Mouse (Mus musculus) MEL (cell line): Measurements from ENCODE around the gene Hmbs. TPM values are rescaled to one million over a fixed set of nuclear protein-coding genes. Genes with fewer than 3 reads are reported as not detected.

Experiments used
- DNase-seq: peaks from one replicate; pipeline ENCODE4 v3.0.0; 2011; ENCODE audit warnings: low read depth, low spot score
- H3K27ac ChIP-seq: 2 replicates; pipeline ENCODE4 v1.5.1; 2012; ENCODE audit warnings: low read depth, mild to moderate bottlenecking, control low read depth, low read length, moderate library complexity; ENCODE audit not compliant: control insufficient read depth
- H3K27me3 ChIP-seq, 2 experiments: fragments of 150-350 bp in 1 of 2; sonication (generic) in 1 of 2; 2 replicates each; pipeline ENCODE4 v1.6.1; 2012; ENCODE audit warnings: low read length in 2 of 2, mild to moderate bottlenecking in 2 of 2, improper control_type of control experiment in 1 of 2, moderate library complexity in 1 of 2; ENCODE audit not compliant: insufficient read depth in 2 of 2, control insufficient read depth in 1 of 2
- H3K36me3 ChIP-seq, 2 experiments: 2 replicates each; pipeline ENCODE4 v1.6.1; 2012 to 2014; ENCODE audit warnings: low read length in 2 of 2, improper control_type of control experiment in 1 of 2, inconsistent platforms in 1 of 2, mild to moderate bottlenecking in 1 of 2; ENCODE audit not compliant: insufficient read depth in 2 of 2, control insufficient read depth in 1 of 2
- H3K4me1 ChIP-seq, 2 experiments: fragments of 150-350 bp in 1 of 2; sonication (generic) in 1 of 2; 2 replicates each; pipeline ENCODE4 v1.6.1; 2012; ENCODE audit warnings: low read length in 2 of 2, improper control_type of control experiment in 1 of 2, mild to moderate bottlenecking in 1 of 2; ENCODE audit not compliant: insufficient read depth in 2 of 2, control insufficient read depth in 1 of 2
- H3K4me3 ChIP-seq, 2 experiments: fragments of 150-350 bp in 1 of 2; sonication (generic) in 1 of 2; 2 replicates each; pipeline ENCODE4 v1.5.1; 2012; ENCODE audit warnings: low read depth in 2 of 2, low read length in 2 of 2, mild to moderate bottlenecking in 2 of 2, moderate library complexity in 2 of 2, control low read depth in 1 of 2, improper control_type of control experiment in 1 of 2; ENCODE audit not compliant: control insufficient read depth in 1 of 2, insufficient read depth in 1 of 2
- H3K79me2 ChIP-seq: 2 replicates; pipeline ENCODE4 v1.6.1; 2012; ENCODE audit warnings: mild to moderate bottlenecking, low read length, moderate library complexity; ENCODE audit not compliant: control insufficient read depth, poor library complexity, insufficient read depth
- H3K9ac ChIP-seq: 2 replicates; pipeline ENCODE4 v1.6.1; 2012; ENCODE audit warnings: low read depth, mild to moderate bottlenecking, control low read depth, low read length, moderate library complexity; ENCODE audit not compliant: control insufficient read depth, poor library complexity, severe bottlenecking
- H3K9me3 ChIP-seq: fragments of 150-350 bp; sonication (generic); replicated peaks from 2 replicates; pipeline ENCODE4 v1.6.1; 2012; ENCODE audit warnings: mild to moderate bottlenecking, low read length, improper control_type of control experiment, moderate library complexity; ENCODE audit not compliant: insufficient read depth
- BHLHE40 ChIP-seq: IDR thresholded peaks from 2 replicates; pipeline ENCODE4 v1.6.1; 2012; ENCODE audit warnings: low read depth, mild to moderate bottlenecking, inconsistent platforms, low read length, improper control_type of control experiment, borderline replicate concordance
- CHD1 ChIP-seq: IDR thresholded peaks from 2 replicates; pipeline ENCODE4 v1.6.1; 2012; ENCODE audit warnings: low read depth, mild to moderate bottlenecking, inconsistent platforms, low read length, improper control_type of control experiment
- CHD2 ChIP-seq: IDR thresholded peaks from 2 replicates; pipeline ENCODE4 v1.6.1; 2011; ENCODE audit warnings: low read length, improper control_type of control experiment
- CTCF ChIP-seq, 3 experiments: IDR thresholded peaks in 2 of 3; conservative IDR thresholded peaks in 1 of 3; 2 replicates each; pipeline ENCODE4 v1.5.1; 2011 to 2012; ENCODE audit warnings: low read length in 3 of 3, low read depth in 2 of 3, mild to moderate bottlenecking in 2 of 3, improper control_type of control experiment in 1 of 3, inconsistent platforms in 1 of 3, mixed read lengths in 1 of 3, moderate library complexity in 1 of 3; ENCODE audit not compliant: control insufficient read depth in 1 of 3, insufficient read depth in 1 of 3, poor library complexity in 1 of 3, severe bottlenecking in 1 of 3
- E2F4 ChIP-seq: IDR thresholded peaks from 2 replicates; pipeline ENCODE4 v1.6.1; 2011; ENCODE audit warnings: low read depth, low read length, improper control_type of control experiment, borderline replicate concordance
- EP300 ChIP-seq, 2 experiments: IDR thresholded peaks; 2 replicates each; pipeline ENCODE4 v1.6.1; 2011; ENCODE audit warnings: improper control_type of control experiment in 2 of 2, low read length in 2 of 2, low read depth in 1 of 2, mild to moderate bottlenecking in 1 of 2
- ETS1 ChIP-seq: IDR thresholded peaks from 2 replicates; pipeline ENCODE4 v1.6.1; 2012; ENCODE audit warnings: low read depth, mild to moderate bottlenecking, inconsistent platforms, low read length, improper control_type of control experiment, moderate library complexity
- GABPA ChIP-seq: IDR thresholded peaks from 2 replicates; pipeline ENCODE4 v1.6.1; 2012; ENCODE audit warnings: low read depth, mild to moderate bottlenecking, inconsistent platforms, low read length, improper control_type of control experiment, moderate library complexity
- GATA1 ChIP-seq: IDR thresholded peaks from 2 replicates; pipeline ENCODE4 v1.6.1; 2011; ENCODE audit warnings: low read depth, low read length, improper control_type of control experiment
- HCFC1 ChIP-seq: IDR thresholded peaks from 2 replicates; pipeline ENCODE4 v1.6.1; 2012; ENCODE audit warnings: low read depth, mild to moderate bottlenecking, inconsistent platforms, low read length, improper control_type of control experiment, moderate library complexity
- JUND ChIP-seq: IDR thresholded peaks from 2 replicates; pipeline ENCODE4 v1.6.1; 2011; ENCODE audit warnings: low read depth, mild to moderate bottlenecking, improper control_type of control experiment, low read length
- KAT2A ChIP-seq: conservative IDR thresholded peaks from 2 replicates; pipeline ENCODE4 v1.6.1; 2012; ENCODE audit warnings: low read depth, low read length, improper control_type of control experiment, inconsistent platforms
- MAFK ChIP-seq: IDR thresholded peaks from 2 replicates; pipeline ENCODE4 v1.6.1; 2011; ENCODE audit warnings: low read depth, mild to moderate bottlenecking, low read length, improper control_type of control experiment, borderline replicate concordance
- MAX ChIP-seq: IDR thresholded peaks from 2 replicates; pipeline ENCODE4 v1.6.1; 2011; ENCODE audit warnings: low read length, improper control_type of control experiment
- MAZ ChIP-seq: IDR thresholded peaks from 2 replicates; pipeline ENCODE4 v1.6.1; 2012; ENCODE audit warnings: low read depth, mild to moderate bottlenecking, inconsistent platforms, low read length, improper control_type of control experiment
- MXI1 ChIP-seq: IDR thresholded peaks from 2 replicates; pipeline ENCODE4 v1.6.1; 2011; ENCODE audit warnings: mild to moderate bottlenecking, low read depth, low read length, improper control_type of control experiment
- MYB ChIP-seq: IDR thresholded peaks from 2 replicates; pipeline ENCODE4 v1.6.1; 2011; ENCODE audit warnings: mild to moderate bottlenecking, low read depth, low read length, improper control_type of control experiment
- MYC ChIP-seq: IDR thresholded peaks from 2 replicates; pipeline ENCODE4 v1.6.1; 2011; ENCODE audit warnings: low read depth, mild to moderate bottlenecking, low read length, improper control_type of control experiment, moderate library complexity
- NELFE ChIP-seq: IDR thresholded peaks from 2 replicates; pipeline ENCODE4 v1.6.1; 2011; ENCODE audit warnings: low read depth, low read length, improper control_type of control experiment
- NRF1 ChIP-seq: IDR thresholded peaks from 2 replicates; pipeline ENCODE4 v1.6.1; 2014; ENCODE audit warnings: low read depth, mild to moderate bottlenecking, inconsistent platforms, low read length, improper control_type of control experiment, moderate library complexity; ENCODE audit not compliant: poor library complexity, insufficient read depth, severe bottlenecking
- POLR2A ChIP-seq, 2 experiments: IDR thresholded peaks; 2 replicates each; pipeline ENCODE4 v1.6.1; 2011 to 2012; ENCODE audit warnings: low read length in 2 of 2, mild to moderate bottlenecking in 2 of 2, control low read depth in 1 of 2, improper control_type of control experiment in 1 of 2, low read depth in 1 of 2, moderate library complexity in 1 of 2; ENCODE audit not compliant: control insufficient read depth in 1 of 2, insufficient read depth in 1 of 2, poor library complexity in 1 of 2
- POLR2AphosphoS2 ChIP-seq: IDR thresholded peaks from 2 replicates; pipeline ENCODE4 v1.6.1; 2011; ENCODE audit warnings: low read length, improper control_type of control experiment
- POLR2AphosphoS5 ChIP-seq: IDR thresholded peaks from 2 replicates; pipeline ENCODE4 v1.6.1; 2012; ENCODE audit warnings: low read depth, borderline replicate concordance, mild to moderate bottlenecking, inconsistent platforms, low read length, moderate library complexity, mixed read lengths
- RAD21 ChIP-seq: IDR thresholded peaks from 2 replicates; pipeline ENCODE4 v1.6.1; 2011; ENCODE audit warnings: mild to moderate bottlenecking, low read depth, low read length, improper control_type of control experiment
- RCOR1 ChIP-seq: IDR thresholded peaks from 2 replicates; pipeline ENCODE4 v1.6.1; 2012; ENCODE audit warnings: low read depth, mild to moderate bottlenecking, inconsistent platforms, low read length, improper control_type of control experiment
- SIN3A ChIP-seq: IDR thresholded peaks from 2 replicates; pipeline ENCODE4 v1.6.1; 2012; ENCODE audit warnings: low read length, improper control_type of control experiment, inconsistent platforms
- SMC3 ChIP-seq: IDR thresholded peaks from 2 replicates; pipeline ENCODE4 v1.6.1; 2011; ENCODE audit warnings: low read depth, low read length, improper control_type of control experiment
- TAL1 ChIP-seq: IDR thresholded peaks from 2 replicates; pipeline ENCODE4 v1.6.1; 2012; ENCODE audit warnings: mild to moderate bottlenecking, inconsistent platforms, low read length, moderate library complexity, mixed read lengths
- TCF12 ChIP-seq: IDR thresholded peaks from 2 replicates; pipeline ENCODE4 v1.6.1; 2014; ENCODE audit warnings: low read depth, mild to moderate bottlenecking, inconsistent platforms, low read length, improper control_type of control experiment, moderate library complexity
- UBTF ChIP-seq: IDR thresholded peaks from 2 replicates; pipeline ENCODE4 v1.6.1; 2012; ENCODE audit warnings: low read depth, mild to moderate bottlenecking, inconsistent platforms, low read length, improper control_type of control experiment, moderate library complexity, borderline replicate concordance; ENCODE audit not compliant: insufficient read depth
- USF1 ChIP-seq: IDR thresholded peaks from 2 replicates; pipeline ENCODE4 v1.6.1; 2014; ENCODE audit warnings: low read depth, mild to moderate bottlenecking, inconsistent platforms, low read length, improper control_type of control experiment, moderate library complexity
- USF2 ChIP-seq, 2 experiments: IDR thresholded peaks; 2 replicates each; pipeline ENCODE4 v1.6.1; 2011 to 2012; ENCODE audit warnings: improper control_type of control experiment in 2 of 2, low read length in 2 of 2, borderline replicate concordance in 1 of 2, inconsistent platforms in 1 of 2, low read depth in 1 of 2, mild to moderate bottlenecking in 1 of 2; ENCODE audit not compliant: insufficient read depth in 1 of 2
- ZC3H11A ChIP-seq: IDR thresholded peaks from 2 replicates; pipeline ENCODE4 v1.6.1; 2012; ENCODE audit warnings: low read depth, mild to moderate bottlenecking, inconsistent platforms, low read length, improper control_type of control experiment
- ZKSCAN1 ChIP-seq: IDR thresholded peaks from 2 replicates; pipeline ENCODE4 v1.6.1; 2012; ENCODE audit warnings: low read depth, mild to moderate bottlenecking, inconsistent platforms, low read length, improper control_type of control experiment, moderate library complexity
- ZMIZ1 ChIP-seq: IDR thresholded peaks from 2 replicates; pipeline ENCODE4 v1.6.1; 2012; ENCODE audit warnings: low read depth, mild to moderate bottlenecking, inconsistent platforms, low read length, improper control_type of control experiment, moderate library complexity
- ZNF384 ChIP-seq: IDR thresholded peaks from 2 replicates; pipeline ENCODE4 v1.6.1; 2012; ENCODE audit warnings: low read depth, mild to moderate bottlenecking, inconsistent platforms, low read length, improper control_type of control experiment
- polyA plus RNA-seq, 2 experiments: library from polyadenylated mRNA; stranded (reverse) in 1 of 2; unstranded in 1 of 2; fragments of >175 nt in 1 of 2; fragments of >200 nt in 1 of 2; gene quantifications; 2 replicates each; pipeline versions ENCODE4 v1.2.1 to v1.2.4; 2012; ENCODE audit warnings: low replicate concordance in 2 of 2, low read depth in 1 of 2; ENCODE audit not compliant: insufficient read length in 2 of 2, insufficient read depth in 1 of 2, missing spikeins in 1 of 2
- total RNA-seq: library from RNA; depleted of rRNA; stranded (reverse); fragments of 300-350 nt; gene quantifications from 2 replicates; pipeline ENCODE4 v1.2.3, GENCODE M21; 2012; rRNA removed

The Hmbs gene
- 110 and 145 TPM in 2 replicates for total RNA-seq
- 100 to 1,000 TPM in 1 of 2 experiments, not detected in 1; 138 TPM for polyA plus RNA-seq

DNA sequence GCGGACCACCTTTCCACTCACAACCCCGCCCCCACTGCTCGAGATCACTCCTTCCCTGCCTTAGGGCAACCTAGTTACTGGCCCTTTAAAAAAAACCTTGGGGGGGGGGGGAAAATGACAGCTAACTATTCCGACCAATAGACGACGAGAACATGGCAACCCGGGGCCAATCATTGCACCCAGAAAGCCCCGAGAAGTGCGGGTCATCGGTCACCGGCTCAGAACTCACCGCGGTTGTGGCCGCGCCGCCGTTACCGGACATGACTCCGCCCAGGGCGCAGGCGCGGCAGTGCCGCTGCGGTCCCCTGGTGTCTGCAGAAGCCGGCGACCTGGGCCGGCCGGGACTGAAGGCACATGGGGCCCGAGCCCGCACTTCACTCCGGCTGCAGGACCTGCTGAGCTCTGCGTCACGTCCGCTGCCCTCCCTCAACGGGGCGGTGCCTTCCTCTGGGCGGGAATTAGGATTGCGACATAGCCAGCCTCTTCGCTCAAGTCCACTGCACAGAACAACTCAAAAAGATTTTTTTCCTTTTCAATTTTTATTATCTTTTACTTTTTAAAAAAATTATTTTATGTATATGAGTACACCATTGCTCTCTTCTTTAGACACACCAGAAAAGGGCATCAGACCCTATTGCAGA is at the start of gene Hmbs:
Gene Hmbs (minus strand): TSS at position 448 of the 641 bp plus-strand sequence.
- Histone ChIP-seq H3K79me2 (peaks cover 25% of the 10 kb centered on the region), H3K9me3 (no peaks in the 10 kb centered on the region), H3K27me3 (no peaks in the 10 kb centered on the region), H3K4me1 (peaks cover 8 to 25% of the 10 kb centered on the region in 2 experiments), H3K4me3 (peak within 1 kb of the TSS; percentile 69 to 71), H3K36me3 (peaks cover 0 to 27% of the 10 kb centered on the region in 2 experiments; a peak in 2 of 4 replicates), H3K27ac (peak within 1 kb of the TSS; percentile 95), H3K9ac (peak within 1 kb of the TSS; percentile 90)
- peak; percentile 95 for DNase-seq
- TF ChIP-seq HCFC1 (peak; percentile 78), SMC3 (no peak), UBTF (no peak), ZC3H11A (no peak), SIN3A (peak; percentile 50), TCF12 (peak; percentile 29; the same call in 1 of the 2 replicates), ZNF384 (peak; percentile 75), BHLHE40 (no peak), CTCF (IDR thresholded peaks at IDR 0.05 in 2 of 3, conservative IDR thresholded peaks at IDR 0.05 in 1 of 3; ENCODE audit: control insufficient read depth in 1 of 3, insufficient read depth in 1 of 3, low read depth in 2 of 3, low read length in 3 of 3, poor library complexity in 1 of 3, severe bottlenecking in 1 of 3) (no peak), ZKSCAN1 (no peak), CHD2 (no peak; the same call in none of the 2 replicates), POLR2A (IDR thresholded peaks at IDR 0.05; ENCODE audit: control insufficient read depth in 1 of 2, insufficient read depth in 1 of 2, low read depth in 1 of 2, low read length in 2 of 2, poor library complexity in 1 of 2) (peak; percentile 83 to 86; a peak in 3 of 4 replicates), USF2 (IDR thresholded peaks at IDR 0.05; ENCODE audit: borderline replicate concordance in 1 of 2, insufficient read depth in 1 of 2, low read depth in 1 of 2, low read length in 2 of 2) (no peak), USF1 (0 out of 2 replicates have a peak, but pooled peaks have one; percentile 10), E2F4 (peak; percentile 94), TAL1 (no peak), ZMIZ1 (peak; percentile 37; the same call in 1 of the 2 replicates), POLR2AphosphoS2 (peak; percentile 57; the same call in 1 of the 2 replicates), ETS1 (no peak), MXI1 (peak; percentile 44; the same call in 1 of the 2 replicates), MYB (no peak), EP300 (IDR thresholded peaks at IDR 0.05; ENCODE audit: low read depth in 1 of 2, low read length in 2 of 2) (no peak), MYC (peak; percentile 78; the same call in 1 of the 2 replicates), POLR2AphosphoS5 (no peak), GATA1 (no peak), KAT2A (no peak; the same call in 1 of the 2 replicates), MAX (no peak), MAFK (no peak), CHD1 (no peak), JUND (no peak), NELFE (peak; percentile 85), RCOR1 (no peak), RAD21 (no peak), NRF1 (peak; percentile 62), GABPA (no peak), MAZ (no peak; the same call in none of the 2 replicates)
